Mouse (Mus musculus) kidney, adult 11 months (tissue): ENCODE measurements around the gene Bfsp2.
"Not testable (repeated sequence)": the region's sequence is repeated elsewhere in the genome, so short reads cannot be mapped to it uniquely, and the experiment has no call there.

Experiments
- DNase-seq: peaks from one replicate; pipeline ENCODE4 v3.0.0; 2022

Gene Bfsp2

GRCm38 (mm10) chr9:103426425-103426824 is 53.8 kb downstream of the Bfsp2 start:
- no peak for DNase-seq

GRCm38 (mm10) chr9:103424869-103425268 is 55.4 kb downstream of the Bfsp2 start:
- DNase-seq = no peak

- no peak for DNase-seq
These were observed 56.3 kb downstream of the Bfsp2 start for GRCm38 (mm10) chr9:103423951-103424350.

GRCm38 (mm10) chr9:103423384-103423783 is 56.8 kb downstream of the Bfsp2 start:
- no peak for DNase-seq

GRCm38 (mm10) chr9:103422847-103423246 is 57.4 kb downstream of the Bfsp2 start:
- no peak for DNase-seq

GRCm38 (mm10) chr9:103420844-103421243 is 59.4 kb downstream of the Bfsp2 start:
- DNase-seq = no peak

- no peak for DNase-seq
These were observed 61.4 kb downstream of the Bfsp2 start for GRCm38 (mm10) chr9:103418786-103419185.

- DNase-seq = not testable (repeated sequence)
These were observed 62.0 kb downstream of the Bfsp2 start for GRCm38 (mm10) chr9:103418267-103418666.

GRCm38 (mm10) chr9:103413457-103413856 is 66.8 kb downstream of the Bfsp2 start:
- DNase-seq = no peak

- no peak for DNase-seq
These were observed 71.1 kb downstream of the Bfsp2 start for GRCm38 (mm10) chr9:103409119-103409518.

GRCm38 (mm10) chr9:103408136-103408777 is 72.0 kb downstream of the Bfsp2 start:
- no peak for DNase-seq

GRCm38 (mm10) chr9:103403331-103403973 is 76.8 kb downstream of the Bfsp2 start:
- DNase-seq = no peak

GRCm38 (mm10) chr9:103398509-103399157 is 81.6 kb downstream of the Bfsp2 start:
- peak; percentile 62 for DNase-seq

GRCm38 (mm10) chr9:103393256-103393655 is 87.0 kb downstream of the Bfsp2 start:
- DNase-seq = no peak

GRCm38 (mm10) chr9:103391796-103392372 is 88.3 kb downstream of the Bfsp2 start:
- DNase-seq = no peak

GRCm38 (mm10) chr9:103389261-103389660 is 91.0 kb downstream of the Bfsp2 start:
- no peak for DNase-seq

GRCm38 (mm10) chr9:103387011-103387653 is 93.1 kb downstream of the Bfsp2 start:
- DNase-seq = no peak

GRCm38 (mm10) chr9:103386573-103386972 is 93.6 kb downstream of the Bfsp2 start:
- DNase-seq = no peak

GRCm38 (mm10) chr9:103385600-103385999 is 94.6 kb downstream of the Bfsp2 start:
- DNase-seq = no peak

GRCm38 (mm10) chr9:103384141-103384796 is 96.0 kb downstream of the Bfsp2 start:
- no peak for DNase-seq

- DNase-seq = no peak
These were observed 96.6 kb downstream of the Bfsp2 start for GRCm38 (mm10) chr9:103383576-103383975.

GRCm38 (mm10) chr9:103382989-103383388 is 97.2 kb downstream of the Bfsp2 start:
- DNase-seq = no peak

GRCm38 (mm10) chr9:103380566-103380965 is 99.7 kb downstream of the Bfsp2 start:
- no peak for DNase-seq
